ENCODE assay signal across 13 mouse cellular contexts in genomic region chr11:84676377-84677078, GRCm38 (mm10).
A peak's percentile ranks its signal among the peaks of the same experiment; 100 is the strongest.
DNase-seq lines count a peak whose midpoint lies in the region; ATAC-seq lines count a peak whose summit lies in the region.
"Had no signal": no experiment of that assay in that cellular context is flagged by ENCODE, and none has a peak within 500 bp of the region (broad histone marks: within the 10 kb centered on the region; RNA-seq: fewer than 3 reads in every experiment).

No protein-coding gene starts in this region.

- no peaks in the 10 kb centered on the region for H3K9me3 ChIP-seq in megakaryocyte, embryonic 14.5 days
- no peaks in the 10 kb centered on the region for H3K9me3 ChIP-seq in hindbrain, embryonic 11.5 days (ENCODE audit: control insufficient read depth, low read length)
- H3K9me3 ChIP-seq in midbrain, embryonic 14.5 days (ENCODE audit: control insufficient read depth, low read length): no peaks in the 10 kb centered on the region
- H3K9me3 ChIP-seq: limb, embryonic 12.5 days had no signal

- ATAC-seq in megakaryocyte, adult 5-6 weeks (ENCODE audit: poor library complexity, severe bottlenecking): no peak
- peak; percentile 45; the same call in 1 of the 2 replicates for ATAC-seq in hindbrain, embryonic 11.5 days (ENCODE audit: low FRiP score)
- ATAC-seq in midbrain, embryonic 14.5 days (ENCODE audit: low FRiP score, low TSS enrichment): peak; percentile 64; the same call in 1 of the 2 replicates
- ATAC-seq: intestine, postnatal 0 days had no signal

- WGBS in hindbrain, embryonic 11.5 days: 20% methylated on average over 18 of the region's 18 CpGs
- WGBS in midbrain, embryonic 14.5 days: 5% methylated on average over 18 of the region's 18 CpGs

- peaks cover 50% of the 10 kb centered on the region for H3K27me3 ChIP-seq in megakaryocyte, embryonic 14.5 days (replicated peaks)
- no peaks in the 10 kb centered on the region for H3K27me3 ChIP-seq in hindbrain, embryonic 11.5 days (ENCODE audit: control insufficient read depth, insufficient read depth, low read length)
- peaks cover 19% of the 10 kb centered on the region; the same call in 1 of the 2 replicates for H3K27me3 ChIP-seq in midbrain, embryonic 14.5 days (ENCODE audit: control insufficient read depth, insufficient read depth, low read length)

- no peak overlapping the region for H3K27ac ChIP-seq in hindbrain, embryonic 11.5 days (ENCODE audit: low read depth, low read length)
- H3K27ac ChIP-seq in midbrain, embryonic 14.5 days (replicated peaks; ENCODE audit: low read depth, low read length): peak overlapping the region; percentile 52; the same call in 1 of the 2 replicates
- H3K27ac ChIP-seq: heart, adult 2 months; limb, embryonic 12.5 days; macrophage had no signal

- DNase-seq in hindbrain, embryonic 11.5 days (ENCODE audit: low spot score): peak; percentile 43
- DNase-seq in midbrain, embryonic 14.5 days: peak; percentile 71
- DNase-seq in yolk sac, embryonic 10.5 days (ENCODE audit: low spot score): no peak
- DNase-seq in spleen, postnatal 14 days (ENCODE audit: low spot score in 2 of 2): no peak
- DNase-seq in T-cell, adult 2 months (ENCODE audit: low spot score): no peak
- DNase-seq: heart, adult 2 months; kidney, postnatal 25 days; right cerebral cortex, postnatal 14 days had no signal

- no peaks in the 10 kb centered on the region for H3K36me3 ChIP-seq in megakaryocyte, embryonic 14.5 days (replicated peaks; ENCODE audit: low read length)
- H3K36me3 ChIP-seq in hindbrain, embryonic 11.5 days (ENCODE audit: control insufficient read depth, insufficient read depth, low read length): no peaks in the 10 kb centered on the region
- no peaks in the 10 kb centered on the region for H3K36me3 ChIP-seq in midbrain, embryonic 14.5 days (ENCODE audit: control insufficient read depth, insufficient read depth, low read length)
- H3K36me3 ChIP-seq: limb, embryonic 12.5 days had no signal

- no peak overlapping the region for H3K4me2 ChIP-seq in hindbrain, embryonic 11.5 days (replicated peaks; ENCODE audit: low read depth, low read length)
- no peak overlapping the region for H3K4me2 ChIP-seq in midbrain, embryonic 14.5 days (ENCODE audit: low read length)
- H3K4me2 ChIP-seq: limb, embryonic 12.5 days had no signal

- no peak overlapping the region for H3K9ac ChIP-seq in hindbrain, embryonic 11.5 days (ENCODE audit: low read depth, low read length)
- 0 out of 2 replicates have a peak overlapping the region, but pooled peaks have one; percentile 9 for H3K9ac ChIP-seq in midbrain, embryonic 14.5 days (replicated peaks; ENCODE audit: low read length)
- H3K9ac ChIP-seq: limb, embryonic 12.5 days had no signal

- H3K4me3 ChIP-seq in megakaryocyte, embryonic 14.5 days (replicated peaks): peak overlapping the region; percentile 80
- no peak overlapping the region for H3K4me3 ChIP-seq in hindbrain, embryonic 11.5 days (ENCODE audit: low read depth, low read length)
- no peak overlapping the region for H3K4me3 ChIP-seq in midbrain, embryonic 14.5 days (replicated peaks; ENCODE audit: low read depth, low read length)
- H3K4me3 ChIP-seq: heart, adult 2 months; limb, embryonic 12.5 days had no signal

- peaks cover 3% of the 10 kb centered on the region; the same call in 1 of the 2 replicates for H3K4me1 ChIP-seq in megakaryocyte, embryonic 14.5 days
- peaks cover 2% of the 10 kb centered on the region; the same call in 1 of the 2 replicates for H3K4me1 ChIP-seq in hindbrain, embryonic 11.5 days (replicated peaks; ENCODE audit: control insufficient read depth, insufficient read depth, low read length)
- peaks cover 10% of the 10 kb centered on the region for H3K4me1 ChIP-seq in midbrain, embryonic 14.5 days (ENCODE audit: control insufficient read depth, insufficient read depth, low read length)
- H3K4me1 ChIP-seq: limb, embryonic 12.5 days had no signal

Comparison
In these comparisons a context has a peak if more than half of its experiments do, and no peak if none do; other contexts are left out.
1. DNase-seq: peak in hindbrain, embryonic 11.5 days (single experiment) and midbrain, embryonic 14.5 days (single experiment); none in yolk sac, embryonic 10.5 days (single experiment), spleen, postnatal 14 days (0 of 2) and T-cell, adult 2 months (single experiment).